Mouse (Mus musculus): ENCODE measurements around the gene Phf23.

DNA sequence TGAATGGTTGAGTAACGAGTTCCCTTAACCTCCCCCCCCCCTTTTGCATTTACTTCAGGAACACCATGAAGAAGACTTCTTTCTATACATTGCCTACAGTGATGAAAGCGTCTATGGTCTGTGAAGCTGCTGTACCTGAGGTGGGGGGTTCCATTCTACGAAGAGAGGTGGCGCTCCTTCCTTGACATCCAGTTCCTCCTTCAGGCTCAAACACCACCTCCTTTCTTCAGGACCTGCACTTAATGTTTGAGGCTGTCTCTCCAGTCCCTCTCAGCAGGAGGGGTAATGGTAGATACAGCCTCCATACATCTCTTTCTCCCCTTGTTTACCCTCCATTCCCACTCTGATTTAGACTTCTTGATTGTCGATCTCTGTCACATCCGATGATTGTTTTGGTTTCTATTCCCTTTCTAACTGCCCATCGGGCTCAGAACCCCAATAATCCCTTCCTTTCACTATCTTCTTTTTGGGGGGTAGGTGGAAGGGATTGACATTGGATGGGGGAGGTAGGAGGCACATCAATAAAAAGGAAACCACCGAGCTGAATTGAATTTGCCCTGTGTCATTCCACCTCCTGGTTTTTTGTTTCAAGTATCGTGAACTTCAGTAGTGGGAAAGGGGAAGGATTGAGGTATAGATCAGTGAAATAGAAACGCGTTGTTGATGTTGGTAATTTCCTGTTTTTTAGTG, 1.0 kb upstream of the Phf23 start:
- TF ChIP-seq POLR2A (IDR thresholded peaks at IDR 0.05; ENCODE audit: borderline replicate concordance, insufficient read depth, low read length), result no peak
- TF ChIP-seq CTCF (IDR thresholded peaks at IDR 0.05; ENCODE audit: borderline replicate concordance, insufficient read depth, low read depth, low read length), result no peak
